In the genomic region with DNA sequence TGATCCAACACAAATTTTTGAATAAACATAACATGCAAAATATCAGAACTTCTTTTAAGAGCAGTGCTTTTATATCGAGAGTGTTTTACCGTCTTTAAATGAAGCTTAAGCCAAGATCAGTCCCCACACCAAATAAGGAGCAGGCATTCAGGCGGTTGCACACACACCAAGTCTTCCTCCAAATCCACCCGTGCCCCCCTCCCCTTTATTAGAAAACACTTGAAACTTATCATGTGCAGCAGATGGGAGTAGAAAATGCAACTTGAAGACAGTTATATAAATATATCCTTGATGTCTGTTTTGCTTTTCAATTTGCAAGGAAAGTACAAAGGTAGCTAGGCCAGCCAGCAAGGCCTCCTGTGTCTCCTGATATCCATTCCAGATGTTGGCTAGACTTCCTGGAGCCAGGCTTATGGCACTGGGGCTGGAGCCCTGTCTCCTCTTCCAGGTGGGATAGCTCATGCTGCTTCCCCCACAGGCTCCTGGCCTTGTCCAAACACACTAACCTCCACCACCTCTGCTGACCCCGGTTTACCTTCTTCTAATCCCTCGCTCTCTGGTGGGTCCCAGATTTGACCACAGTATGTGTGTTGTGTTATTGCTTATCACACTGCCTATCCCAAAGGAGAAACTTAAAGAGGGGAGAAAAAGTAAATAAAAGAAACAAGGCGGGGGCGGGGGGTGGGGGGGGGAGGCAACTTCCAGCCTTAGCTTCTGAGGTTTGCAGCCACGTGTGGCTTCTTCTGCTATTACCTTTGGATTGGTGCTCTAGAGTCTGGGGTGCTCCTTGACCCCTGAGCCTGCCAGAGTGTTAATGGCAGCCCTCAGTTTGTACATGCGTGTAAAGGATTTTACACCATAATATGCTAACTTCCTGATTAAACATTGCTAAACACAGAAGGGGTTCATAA, we compare ENCODE assay signal across 10 mouse cellular contexts.
DNase-seq lines count a peak whose midpoint lies in the region; ATAC-seq lines count a peak whose summit lies in the region.
"Had no signal": no experiment of that assay in that cellular context is flagged by ENCODE, and none has a peak within 500 bp of the region (broad histone marks: within the 10 kb centered on the region; RNA-seq: fewer than 3 reads in every experiment).

No protein-coding gene starts in this region.

- ATAC-seq in limb, embryonic 13.5 days (ENCODE audit: low FRiP score, low read depth): peak; percentile 93
- no peak for ATAC-seq in inflammation-experienced regulatory T-cells, adult 6 months
- ATAC-seq: forebrain, embryonic 16.5 days had no signal

- H3K27me3 ChIP-seq in limb, embryonic 13.5 days: no peaks in the 10 kb centered on the region

- WGBS in limb, embryonic 13.5 days: 12% methylated on average over 10 of the region's 10 CpGs

- H3K9ac ChIP-seq in limb, embryonic 13.5 days: no peak overlapping the region

- H3K4me2 ChIP-seq in limb, embryonic 13.5 days (replicated peaks): 0 out of 2 replicates have a peak overlapping the region, but pooled peaks have one; percentile 9

- peak overlapping the region; percentile 75 for H3K27ac ChIP-seq in limb, embryonic 13.5 days

- H3K4me1 ChIP-seq in limb, embryonic 13.5 days: peaks cover 39% of the 10 kb centered on the region

- no peaks in the 10 kb centered on the region for H3K9me3 ChIP-seq in limb, embryonic 13.5 days

- DNase-seq in kidney, postnatal 4 days: peak; percentile 63 to 64
- DNase-seq in kidney, postnatal 25 days: no peak
- DNase-seq in embryo, embryonic 11.5 days (ENCODE audit: low read depth, low spot score): peak; percentile 62
- DNase-seq in heart, adult 8-10 months (ENCODE audit: low spot score): peak; percentile 37
- DNase-seq in right cerebral cortex, postnatal 14 days: no peak
- no peak for DNase-seq in thymus, postnatal 0 days (ENCODE audit: low spot score)
- DNase-seq: adrenal gland, postnatal 36 days had no signal

- H3K36me3 ChIP-seq in limb, embryonic 13.5 days: no peaks in the 10 kb centered on the region

- no peak overlapping the region for H3K4me3 ChIP-seq in limb, embryonic 13.5 days

Comparison
In these comparisons a context has a peak if more than half of its experiments do, and no peak if none do; other contexts are left out.
1. DNase-seq: peak in kidney, postnatal 4 days (2 of 2), embryo, embryonic 11.5 days (single experiment) and heart, adult 8-10 months (single experiment); none in kidney, postnatal 25 days (0 of 2), right cerebral cortex, postnatal 14 days (single experiment) and thymus, postnatal 0 days (single experiment).